Mouse (Mus musculus) monocyte, adult 2 months (primary cell): ENCODE data around the gene Spopl.
"Not testable (repeated sequence)": the region's sequence is repeated elsewhere in the genome, so short reads cannot be mapped to it uniquely, and the experiment has no call there.

Experiments used
- DNase-seq, 2 experiments: peaks; one replicate each; pipeline ENCODE4 v3.0.0; 2022; ENCODE audit warnings: low spot score in 2 of 2, low read depth in 1 of 2

Spopl gene

GRCm38 (mm10) chr2:23571302-23572156 lies at the start of gene Spopl:
Gene Spopl (minus strand): TSS chr2:23572106.
- DNase-seq, result peak; percentile 28 to 30

- no peak for DNase-seq
Measured at GRCm38 (mm10) chr2:23620128-23620527, 48.2 kb upstream of the Spopl start.

- no peak for DNase-seq
Measured at GRCm38 (mm10) chr2:23617989-23618388, 46.1 kb upstream of the Spopl start.

- no peak for DNase-seq
Measured at GRCm38 (mm10) chr2:23605391-23605790, 33.5 kb upstream of the Spopl start.

- no peak for DNase-seq
Measured at GRCm38 (mm10) chr2:23588769-23589168, 16.9 kb upstream of the Spopl start.

GRCm38 (mm10) chr2:23572157-23572532 lies 239 bp upstream of the Spopl start:
- DNase-seq, result not testable (repeated sequence)

GRCm38 (mm10) chr2:23570563-23570962 lies 1.3 kb downstream of the Spopl start:
- DNase-seq, result no peak

GRCm38 (mm10) chr2:23568775-23569174 lies 3.1 kb downstream of the Spopl start:
- no peak for DNase-seq

GRCm38 (mm10) chr2:23565081-23565801 lies 6.7 kb downstream of the Spopl start:
- no peak for DNase-seq

- no peak for DNase-seq
Measured at GRCm38 (mm10) chr2:23562898-23563297, 9.0 kb downstream of the Spopl start.

- no peak for DNase-seq
Measured at GRCm38 (mm10) chr2:23559186-23559585, 12.7 kb downstream of the Spopl start.

- DNase-seq, result no peak
Measured at GRCm38 (mm10) chr2:23551235-23551634, 20.7 kb downstream of the Spopl start.

GRCm38 (mm10) chr2:23547220-23547619 lies 24.7 kb downstream of the Spopl start:
- no peak for DNase-seq

GRCm38 (mm10) chr2:23539967-23540366 lies 31.9 kb downstream of the Spopl start:
- DNase-seq, result no peak

GRCm38 (mm10) chr2:23527717-23528116 lies 44.2 kb downstream of the Spopl start:
- not testable (repeated sequence) for DNase-seq

- DNase-seq, result no peak
Measured at GRCm38 (mm10) chr2:23505141-23505540, 66.8 kb downstream of the Spopl start.

GRCm38 (mm10) chr2:23481715-23482114 lies 90.2 kb downstream of the Spopl start:
- no peak for DNase-seq

GRCm38 (mm10) chr2:23467471-23467870 lies 104.4 kb downstream of the Spopl start:
- DNase-seq, result no peak

GRCm38 (mm10) chr2:23457452-23457851 lies 114.5 kb downstream of the Spopl start:
- DNase-seq, result no peak
